ENCODE assay signal across 8 mouse cellular contexts in genomic region chr4:9136188-9136569, GRCm38 (mm10).
DNase-seq lines count a peak whose midpoint lies in the region; ATAC-seq lines count a peak whose summit lies in the region.

No protein-coding gene starts in this region.

- H3K9me3 ChIP-seq in hindbrain, embryonic 10.5 days, result no peaks in the 10 kb centered on the region
- no peaks in the 10 kb centered on the region for H3K9me3 ChIP-seq in liver, embryonic 16.5 days (replicated peaks; ENCODE audit: control insufficient read depth, low read length)
- H3K9me3 ChIP-seq in stomach, embryonic 16.5 days (replicated peaks; ENCODE audit: control insufficient read depth, low read length), result no peaks in the 10 kb centered on the region

- 0 out of 2 replicates have a peak, but pooled peaks have one; percentile 10 for ATAC-seq in common myeloid progenitor, adult 5-6 weeks (replicated peaks; ENCODE audit: low read depth, poor library complexity, severe bottlenecking)
- no peak for ATAC-seq in liver, embryonic 16.5 days (ENCODE audit: low read depth)
- peak; percentile 35; the same call in 1 of the 2 replicates for ATAC-seq in stomach, embryonic 16.5 days (ENCODE audit: insufficient read depth, low FRiP score)

- H3K27me3 ChIP-seq in hindbrain, embryonic 10.5 days (ENCODE audit: insufficient read depth, poor library complexity, severe bottlenecking), result no peaks in the 10 kb centered on the region
- H3K27me3 ChIP-seq in liver, embryonic 16.5 days (ENCODE audit: control insufficient read depth, insufficient read depth, low read depth, low read length), result no peaks in the 10 kb centered on the region
- H3K27me3 ChIP-seq in stomach, embryonic 16.5 days (ENCODE audit: control insufficient read depth, insufficient read depth, low read length), result no peaks in the 10 kb centered on the region

- peak overlapping the region; percentile 44 for H3K4me3 ChIP-seq in hindbrain, embryonic 10.5 days
- peak overlapping the region; percentile 36 for H3K4me3 ChIP-seq in liver, embryonic 16.5 days (ENCODE audit: low read depth, low read length)
- peak overlapping the region; percentile 40 for H3K4me3 ChIP-seq in stomach, embryonic 16.5 days (replicated peaks; ENCODE audit: low read length)

- no peak overlapping the region for H3K9ac ChIP-seq in liver, embryonic 16.5 days (ENCODE audit: low read depth, low read length)
- H3K9ac ChIP-seq in stomach, embryonic 16.5 days (ENCODE audit: low read length), result peak overlapping the region; percentile 70

- H3K4me2 ChIP-seq in liver, embryonic 16.5 days (ENCODE audit: low read depth, low read length), result peak overlapping the region; percentile 57
- peak overlapping the region; percentile 70 for H3K4me2 ChIP-seq in stomach, embryonic 16.5 days (ENCODE audit: low read depth, low read length)

- H3K27ac ChIP-seq in hindbrain, embryonic 10.5 days, result peak overlapping the region; percentile 82
- H3K27ac ChIP-seq in liver, embryonic 16.5 days (ENCODE audit: low read length), result no peak overlapping the region
- H3K27ac ChIP-seq in stomach, embryonic 16.5 days (ENCODE audit: low read length), result 0 out of 2 replicates have a peak overlapping the region, but pooled peaks have one; percentile 24

- WGBS in hindbrain, embryonic 10.5 days, result 14% methylated on average over 10 of the region's 10 CpGs
- WGBS in liver, embryonic 16.5 days (ENCODE audit: insufficient replicate concordance), result 24% methylated on average over 10 of the region's 10 CpGs
- 13% methylated on average over 10 of the region's 10 CpGs for WGBS in stomach, embryonic 16.5 days

- peak; percentile 24 to 41 for DNase-seq in layer of hippocampus, postnatal 25 days (ENCODE audit: extremely low spot score in 1 of 2, low spot score in 1 of 2)
- no peak for DNase-seq in layer of hippocampus, adult 9-10 months (ENCODE audit: low spot score)
- peak; percentile 25 for DNase-seq in adrenal gland, adult 8-10 months
- peak; percentile 63 for DNase-seq in hindbrain, embryonic 10.5 days (ENCODE audit: low spot score)
- DNase-seq in thymus, adult 18-20 months, result no peak

- peaks cover 18% of the 10 kb centered on the region for H3K4me1 ChIP-seq in hindbrain, embryonic 10.5 days (replicated peaks)
- peaks cover 5% of the 10 kb centered on the region for H3K4me1 ChIP-seq in liver, embryonic 16.5 days (ENCODE audit: control insufficient read depth, low read depth, low read length)
- peaks cover 7% of the 10 kb centered on the region for H3K4me1 ChIP-seq in stomach, embryonic 16.5 days (ENCODE audit: control insufficient read depth, insufficient read depth, low read length)

- H3K36me3 ChIP-seq in hindbrain, embryonic 10.5 days, result no peaks in the 10 kb centered on the region
- no peaks in the 10 kb centered on the region for H3K36me3 ChIP-seq in liver, embryonic 16.5 days (ENCODE audit: control insufficient read depth, insufficient read depth)
- H3K36me3 ChIP-seq in stomach, embryonic 16.5 days (ENCODE audit: control insufficient read depth, insufficient read depth, low read length), result no peaks in the 10 kb centered on the region

Comparison
In these comparisons a context has a peak if more than half of its experiments do, and no peak if none do; other contexts are left out.
1. DNase-seq: peak in layer of hippocampus, postnatal 25 days (2 of 2), adrenal gland, adult 8-10 months (single experiment) and hindbrain, embryonic 10.5 days (single experiment); none in layer of hippocampus, adult 9-10 months (single experiment) and thymus, adult 18-20 months (0 of 2).
2. Peak in every context shown above with its lines, with median percentiles within 50 percentile points of each other: H3K4me3 ChIP-seq.